Mouse (Mus musculus) lung, postnatal 0 days (tissue): Measurements from ENCODE around the gene Prox2.

Experiments
- CTCF ChIP-seq: IDR thresholded peaks from 2 replicates; pipeline ENCODE4 v1.5.1; 2016; ENCODE audit warnings: antibody characterized with exemption, mild to moderate bottlenecking
- EP300 ChIP-seq: IDR thresholded peaks from 2 replicates; pipeline ENCODE4 v1.6.1; 2016; ENCODE audit warnings: antibody characterized with exemption, mild to moderate bottlenecking, control low read depth

DNA sequence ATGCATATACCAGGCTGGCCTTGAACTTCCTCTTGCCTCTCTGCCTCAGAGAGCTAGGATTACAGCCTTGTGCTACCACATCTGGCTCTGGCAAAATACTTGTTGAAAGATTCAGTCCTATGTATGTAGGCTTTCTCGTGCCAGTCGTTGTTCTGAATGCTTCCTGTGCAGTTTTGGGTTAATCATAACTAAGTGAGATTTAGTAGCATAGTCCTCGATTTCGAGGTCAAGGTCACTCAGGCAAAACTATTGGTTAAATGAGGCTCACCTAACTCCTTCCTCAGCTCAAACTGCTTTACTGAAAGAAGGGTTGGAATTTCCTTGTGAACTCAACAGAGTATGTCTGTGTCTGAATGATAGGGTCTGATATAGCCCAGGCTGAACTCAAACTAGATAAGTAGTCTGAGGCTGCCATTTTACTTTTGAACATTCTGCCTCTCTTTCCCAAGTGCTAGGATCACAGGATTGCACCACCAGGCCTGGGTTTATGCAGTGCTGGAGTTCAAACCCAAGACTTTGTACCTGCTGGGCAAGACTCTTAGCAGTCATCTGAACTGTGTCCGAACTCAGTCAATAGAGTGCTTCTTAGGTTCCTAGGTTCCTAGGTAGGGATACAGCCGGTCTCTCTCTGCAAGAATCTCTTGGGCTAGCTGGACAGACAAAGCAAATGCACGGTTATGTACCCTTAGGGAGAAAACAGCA lies 2.1 kb upstream of the Prox2 start:
- TF ChIP-seq EP300 (no peak), CTCF (no peak)
